Mouse (Mus musculus) naive thymus-derived CD4-positive, alpha-beta T cell, adult 2 months (primary cell): ENCODE measurements around the gene Pla2g6.

ENCODE experiments used
- DNase-seq: peaks from one replicate; pipeline ENCODE4 v3.0.0-alpha.2; 2011; ENCODE audit warnings: low read depth

The Pla2g6 gene

DNA sequence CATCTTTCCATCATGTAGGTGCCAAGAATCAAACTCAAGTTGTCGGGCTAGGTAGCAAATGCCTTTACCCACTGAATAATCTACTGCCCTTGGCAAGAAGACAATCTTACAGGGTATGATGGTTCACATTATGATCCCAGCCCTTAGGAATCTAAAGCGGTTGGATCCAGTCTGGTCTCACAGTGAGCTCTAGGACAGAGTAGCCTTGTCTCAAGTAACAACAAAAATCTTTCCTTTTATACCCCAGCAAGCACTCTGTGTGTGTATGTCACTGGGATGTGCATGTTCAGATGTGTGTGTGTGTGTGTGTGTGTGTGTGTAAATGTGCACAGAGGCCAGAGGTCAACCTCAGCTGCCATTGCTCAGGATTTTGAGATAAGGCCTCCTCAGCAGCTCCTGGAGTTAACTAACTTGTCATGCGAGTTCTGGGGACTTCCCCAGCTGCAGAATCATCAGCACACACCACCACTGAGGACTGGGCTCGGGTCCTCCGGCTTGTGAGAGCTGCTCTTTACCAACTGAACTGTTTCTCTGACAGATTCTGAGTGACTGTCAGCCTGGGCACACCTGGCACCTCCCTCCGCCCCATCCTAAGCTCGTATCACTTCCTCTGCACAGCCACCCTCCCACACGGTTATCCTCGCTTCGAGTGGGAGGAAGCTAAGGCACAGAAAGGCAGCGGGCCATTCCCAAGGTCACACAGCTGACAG, 5.8 kb downstream of the Pla2g6 start:
- peak; percentile 64 for DNase-seq

DNA sequence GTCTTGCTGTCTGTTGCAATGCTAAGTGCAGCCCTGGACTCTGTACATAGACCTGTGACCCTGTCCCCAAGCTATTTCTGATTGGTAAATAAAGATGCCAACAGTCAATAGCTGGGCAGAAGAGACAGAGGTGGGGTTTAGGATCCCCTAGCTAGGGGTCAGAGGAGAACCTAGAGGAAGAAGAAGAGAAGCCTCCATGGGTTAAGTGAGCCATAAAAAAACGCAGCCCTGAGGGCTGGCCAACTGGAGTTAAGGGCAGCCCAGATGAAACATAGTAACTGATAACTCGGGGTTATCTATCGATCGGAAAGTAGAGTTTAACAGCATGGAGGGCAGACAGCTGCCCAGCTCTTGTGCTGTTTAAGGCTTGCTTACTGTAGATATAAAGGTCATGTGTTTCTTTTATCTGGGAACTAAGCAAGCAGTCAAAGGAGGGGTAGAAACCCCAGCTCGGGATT, 6.4 kb downstream of the Pla2g6 start:
- no peak for DNase-seq

DNA sequence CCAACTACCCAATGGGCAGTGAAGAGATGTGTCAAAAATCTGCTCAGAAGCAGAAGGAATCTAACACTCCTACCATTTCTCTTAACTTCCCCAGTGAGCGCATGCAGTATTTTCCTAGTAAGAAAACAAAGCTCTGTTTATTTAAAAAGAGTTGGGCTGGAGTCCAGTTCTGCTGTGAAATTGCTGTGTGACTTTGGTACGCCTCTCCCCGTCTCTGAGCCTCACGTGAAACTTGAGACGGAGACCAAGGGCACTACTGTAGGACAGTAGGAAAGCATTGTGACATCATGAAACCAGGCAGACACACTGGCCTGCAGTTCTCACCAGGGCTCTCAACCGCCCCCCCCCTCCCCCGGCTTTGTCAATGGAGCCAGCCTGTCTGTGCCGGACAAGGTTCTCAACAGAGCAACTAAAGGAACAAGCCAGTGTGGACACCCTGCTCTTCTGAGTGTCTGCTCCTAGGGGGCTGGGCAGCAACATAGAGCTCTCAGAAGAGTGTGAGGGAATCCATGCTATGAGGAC, 14.3 kb downstream of the Pla2g6 start:
- no peak for DNase-seq

DNA sequence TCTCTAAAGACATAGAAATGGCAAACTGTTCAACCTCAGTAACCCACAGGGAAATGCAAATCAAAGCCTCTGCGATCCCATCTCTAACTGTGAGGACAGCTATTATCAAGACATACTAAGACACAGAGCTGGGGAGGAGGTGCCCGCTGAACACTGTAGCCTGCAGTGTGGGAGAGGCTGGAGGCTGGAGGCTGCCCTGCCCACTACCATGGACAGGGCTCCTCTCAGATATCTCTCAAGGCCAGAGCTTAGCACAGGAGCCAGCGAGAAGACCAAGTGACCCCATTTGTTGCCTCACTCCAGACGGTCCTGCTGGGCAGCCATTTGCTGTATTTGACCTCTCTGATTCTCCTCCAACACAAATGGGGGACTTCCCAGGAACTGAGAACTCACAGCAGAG, 20.3 kb downstream of the Pla2g6 start:
- DNase-seq, result no peak

DNA sequence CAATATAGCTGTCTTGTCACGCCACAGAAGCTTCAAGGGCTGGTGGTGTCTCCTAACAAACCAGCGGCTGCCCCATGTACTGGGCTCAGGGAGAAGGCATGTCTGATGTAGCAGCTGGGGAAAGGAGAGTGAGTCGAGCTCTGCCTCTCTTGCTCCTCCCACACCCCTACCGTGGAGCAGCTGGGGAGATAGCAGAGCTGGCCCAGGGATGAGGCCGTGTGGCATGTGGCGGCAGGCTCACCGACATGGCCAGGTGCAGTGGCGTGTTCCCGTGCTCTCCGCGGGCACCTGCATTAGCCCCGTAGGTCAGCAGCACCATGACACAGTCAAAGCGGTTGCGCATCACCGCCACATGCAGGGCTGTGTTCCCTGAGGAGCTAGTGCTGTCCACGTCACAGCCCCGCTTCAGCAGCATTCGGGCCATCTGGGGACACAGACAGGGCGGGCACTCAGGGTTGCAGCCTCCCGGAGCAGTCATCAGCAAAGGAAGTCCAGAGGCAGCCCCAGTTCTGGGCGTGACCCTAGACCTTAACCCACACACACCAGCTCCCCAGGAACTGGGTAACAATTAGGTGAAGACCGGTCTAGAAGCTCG, 22.1 kb downstream of the Pla2g6 start:
- no peak for DNase-seq

DNA sequence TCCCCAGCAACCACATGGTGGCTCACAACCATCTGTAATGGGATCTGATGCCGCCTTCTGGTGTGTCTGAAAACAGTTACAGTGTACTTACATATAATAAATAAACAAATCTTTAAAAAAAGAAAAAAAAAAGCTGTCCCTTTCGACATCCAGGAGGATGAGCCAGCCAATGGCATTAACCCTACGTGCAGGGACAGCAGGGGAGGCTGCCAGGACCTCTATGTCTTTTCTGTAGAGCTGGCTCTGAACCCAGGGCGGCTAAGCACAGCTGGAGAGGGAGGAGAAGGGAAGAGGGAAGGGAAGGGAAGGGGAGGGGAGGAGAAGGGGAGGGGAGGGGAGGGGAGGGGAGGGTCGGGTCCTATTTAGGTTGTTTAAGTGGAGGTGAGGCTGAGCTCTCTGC, 23.4 kb downstream of the Pla2g6 start:
- DNase-seq, result no peak

DNA sequence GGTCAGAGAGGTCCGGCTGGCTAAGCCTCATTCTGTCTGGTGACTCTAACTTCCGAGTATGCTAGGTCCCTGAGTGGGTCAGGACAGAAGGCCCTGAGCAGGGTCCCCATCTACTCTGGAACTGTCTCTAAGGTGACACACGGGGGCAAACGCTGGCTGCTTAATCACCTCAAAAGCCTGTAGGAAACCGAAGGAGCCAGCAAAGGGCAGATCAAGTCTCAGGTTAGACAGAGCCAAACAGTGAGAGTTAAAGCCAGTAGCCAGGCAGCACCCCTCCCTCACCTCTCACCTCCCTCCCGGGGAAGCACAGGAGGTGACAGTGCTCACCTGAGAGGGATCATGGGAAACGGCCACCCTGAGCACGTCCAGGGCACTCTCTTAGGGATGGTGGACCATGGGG, 24.5 kb downstream of the Pla2g6 start:
- no peak for DNase-seq

DNA sequence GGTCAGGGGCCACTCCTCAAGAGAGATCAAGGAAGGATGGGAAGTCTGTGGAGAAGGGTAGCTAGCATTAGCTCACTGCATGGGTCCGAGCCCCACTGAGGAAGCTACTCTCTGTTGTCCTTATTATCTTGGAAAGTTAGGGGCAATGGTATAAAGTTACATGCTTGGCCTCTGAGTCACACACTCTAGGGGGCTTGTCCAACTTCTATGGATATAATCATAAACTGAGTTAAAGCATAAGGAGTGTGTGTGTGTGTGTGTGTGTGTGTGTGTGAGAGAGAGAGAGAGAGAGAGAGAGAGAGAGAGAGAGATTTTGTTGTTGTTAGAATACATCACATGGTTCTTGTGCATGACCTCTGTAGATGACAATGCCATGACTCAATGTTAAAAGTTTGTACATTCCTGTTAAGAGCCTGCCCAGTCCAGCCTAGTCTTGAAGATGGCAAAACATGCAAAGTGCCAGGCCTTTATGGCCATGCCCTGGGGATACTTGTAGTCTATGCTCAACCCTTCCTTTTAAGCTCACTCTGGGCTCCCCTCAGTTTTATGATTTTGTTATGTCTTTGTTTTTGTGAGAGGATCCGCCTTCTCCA, 28.5 kb downstream of the Pla2g6 start:
- no peak for DNase-seq

DNA sequence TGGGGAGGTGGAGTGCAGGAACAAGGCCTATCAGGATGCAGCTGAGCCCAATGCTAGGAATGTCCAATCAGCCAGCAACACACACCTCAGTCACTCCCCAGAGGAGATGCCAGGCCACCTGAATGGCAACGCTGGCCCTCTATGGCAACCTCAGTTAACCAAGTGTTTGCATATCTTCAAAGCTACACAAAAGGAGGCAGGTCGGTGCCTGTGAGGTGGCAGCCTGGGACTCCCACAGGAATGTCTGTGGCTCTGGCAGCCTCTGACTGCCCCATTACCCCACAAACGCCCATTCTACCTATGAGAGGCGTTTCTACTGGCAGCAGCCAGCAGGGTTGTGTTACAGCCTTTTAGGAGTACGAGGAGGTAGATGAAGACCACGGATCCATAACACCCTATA, 29.6 kb downstream of the Pla2g6 start:
- no peak for DNase-seq

DNA sequence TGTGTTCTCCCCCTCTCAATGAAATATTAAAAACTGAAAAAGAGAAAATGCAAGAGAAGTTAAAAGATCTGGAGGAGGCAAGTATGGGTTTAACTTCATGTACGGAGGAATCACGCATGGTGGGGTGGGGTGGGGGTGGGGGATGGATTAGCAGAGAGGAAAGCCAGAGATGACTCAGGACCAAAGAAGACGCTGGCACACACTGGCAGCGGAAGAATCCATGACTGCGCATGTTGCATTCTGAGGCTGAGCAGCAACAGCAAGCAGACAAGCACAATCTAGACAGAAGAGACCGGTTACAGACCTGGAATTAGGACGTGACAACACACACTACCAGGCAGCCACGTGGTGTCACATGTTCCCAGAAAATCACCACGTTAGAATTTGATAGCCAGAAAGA, 35.4 kb downstream of the Pla2g6 start:
- no peak for DNase-seq

DNA sequence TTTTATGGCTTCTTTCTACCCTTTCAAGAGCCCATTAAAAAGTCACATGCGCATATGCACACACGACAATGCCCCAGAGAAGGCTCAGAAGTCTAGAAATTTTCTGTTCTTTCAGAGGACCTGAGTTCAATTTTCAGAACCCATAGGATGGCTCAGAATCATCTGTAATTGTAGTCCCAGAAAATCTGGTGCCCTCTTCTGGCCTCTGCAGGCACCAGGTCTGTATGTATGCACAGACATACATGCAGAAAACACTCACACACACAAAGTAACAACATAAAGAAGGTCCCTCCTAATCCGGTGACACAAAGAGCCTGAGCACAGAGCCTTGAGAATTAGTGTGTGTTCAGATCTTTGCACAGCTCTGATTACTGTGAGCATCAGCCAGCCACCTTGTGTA, 37.9 kb downstream of the Pla2g6 start:
- DNase-seq, result no peak

DNA sequence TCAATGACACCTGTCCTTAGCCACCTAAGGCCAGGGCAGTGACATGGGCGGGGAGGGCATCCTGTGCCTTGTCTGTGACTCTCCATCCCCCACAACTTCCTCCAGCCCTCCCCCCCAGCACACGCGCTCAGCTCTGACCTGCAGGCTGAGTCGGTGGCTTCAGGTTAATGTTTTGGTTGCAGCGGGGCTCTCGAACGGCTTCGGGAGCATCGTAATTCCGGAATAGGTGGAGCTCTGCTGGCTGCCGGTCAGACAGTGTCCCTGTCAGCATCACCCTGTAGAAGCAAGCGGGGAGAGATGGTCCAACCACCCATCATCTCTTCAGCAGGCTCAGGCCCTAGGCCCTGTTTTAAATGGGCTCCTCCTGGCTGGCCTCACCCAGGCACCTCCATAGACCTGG, 38.7 kb downstream of the Pla2g6 start:
- no peak for DNase-seq

DNA sequence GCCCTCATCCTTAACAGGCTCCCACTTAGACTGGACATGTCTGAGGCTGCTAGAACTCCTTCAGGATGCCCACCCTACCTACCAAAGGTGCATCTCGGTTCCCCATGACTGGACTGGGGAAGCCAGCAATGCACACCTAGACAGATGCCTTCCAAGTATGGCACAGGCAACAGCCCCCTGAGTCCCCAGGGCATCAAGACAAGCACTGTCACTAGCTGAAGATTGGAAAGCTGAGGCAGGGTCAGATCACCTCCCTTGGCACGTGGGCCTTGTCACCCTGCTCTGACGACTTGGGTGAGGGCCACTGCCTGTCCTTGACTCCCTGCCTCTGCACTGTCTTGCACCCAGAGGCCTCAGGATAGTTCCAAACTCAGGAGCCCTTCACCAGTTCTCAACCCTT, 39.8 kb downstream of the Pla2g6 start:
- DNase-seq, result no peak

DNA sequence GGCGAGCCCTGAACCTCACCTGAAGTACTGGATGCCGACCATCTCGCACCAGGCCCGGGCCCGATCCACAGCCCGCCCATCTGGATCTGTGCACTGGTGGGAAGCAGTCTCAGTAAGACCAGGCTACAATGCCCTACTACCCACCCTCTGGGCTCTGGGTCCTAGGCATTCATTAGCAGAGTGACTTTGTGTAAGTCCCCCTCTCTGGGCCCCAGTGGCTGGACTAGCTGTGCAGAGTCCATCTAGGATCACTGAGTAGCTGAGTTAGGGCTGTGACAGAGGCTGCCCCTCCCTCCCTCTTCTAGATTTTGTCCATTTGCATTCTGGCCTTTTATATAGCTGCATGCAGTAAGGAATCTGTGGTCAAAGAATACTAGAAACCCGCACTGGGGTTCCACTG, 41.1 kb downstream of the Pla2g6 start:
- DNase-seq, result no peak

DNA sequence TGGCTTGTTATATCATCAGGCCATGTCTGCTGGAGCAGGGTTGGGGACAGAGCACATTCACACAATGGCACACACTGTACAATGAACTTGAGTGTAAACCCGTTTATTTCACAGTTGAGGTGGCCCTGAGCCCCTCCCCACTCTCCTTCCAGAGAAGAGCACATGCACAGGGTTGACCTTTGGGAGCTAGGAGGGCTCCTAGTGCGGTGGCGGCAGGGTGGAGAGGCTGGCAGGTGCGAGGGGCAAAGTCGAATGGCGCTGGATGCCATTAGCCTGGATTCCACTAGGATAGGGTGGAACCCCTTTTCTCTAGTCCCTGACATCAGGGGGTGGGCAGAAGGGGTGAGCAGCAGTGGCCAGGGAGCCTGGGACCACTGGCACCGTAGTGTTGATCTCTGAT, 42.0 kb downstream of the Pla2g6 start:
- DNase-seq, result no peak

DNA sequence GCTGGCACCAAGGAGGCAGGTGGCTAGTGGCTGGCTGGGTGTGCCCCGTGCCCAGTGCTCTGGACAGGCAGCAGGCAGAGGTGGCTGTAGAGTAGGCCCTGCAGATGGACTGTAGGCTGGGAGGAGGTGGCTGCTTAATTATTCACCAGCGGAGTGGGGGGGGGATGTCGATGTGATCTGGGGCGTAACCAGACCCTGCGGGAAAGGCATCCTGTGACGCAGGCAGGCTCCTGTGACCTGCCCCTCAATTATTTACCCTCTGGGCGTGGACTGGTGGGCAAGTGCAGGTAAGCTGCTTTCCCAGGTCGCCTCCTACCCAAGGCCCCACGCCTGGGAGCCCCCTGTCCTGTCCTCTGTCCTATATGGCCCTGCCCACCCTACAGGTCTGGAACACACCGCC, 42.8 kb downstream of the Pla2g6 start, which contains the start of gene Baiap2l2:
TSS of gene Baiap2l2 (minus strand) at position 139 of the 400 bp plus-strand sequence.
- DNase-seq, result no peak

DNA sequence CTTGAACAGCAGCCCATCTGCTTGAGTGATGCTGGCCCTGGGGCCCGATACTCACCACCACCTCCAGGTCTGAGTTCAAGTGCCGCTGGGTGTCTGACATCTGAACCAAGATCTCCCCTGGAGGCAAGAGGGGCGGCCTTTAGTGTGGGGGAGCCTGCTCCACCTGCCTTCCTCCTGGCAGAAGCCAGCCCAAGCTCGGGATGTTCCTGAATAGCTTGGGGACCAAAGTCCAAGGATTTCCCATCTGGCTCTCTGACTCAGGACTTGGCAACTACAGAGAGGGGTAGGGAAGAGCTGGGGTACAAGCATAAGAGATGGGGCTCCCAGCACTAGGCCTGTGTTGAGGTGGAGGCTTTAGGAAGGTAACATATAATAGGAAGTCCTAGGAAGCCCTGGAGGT, 44.8 kb downstream of the Pla2g6 start:
- no peak for DNase-seq

DNA sequence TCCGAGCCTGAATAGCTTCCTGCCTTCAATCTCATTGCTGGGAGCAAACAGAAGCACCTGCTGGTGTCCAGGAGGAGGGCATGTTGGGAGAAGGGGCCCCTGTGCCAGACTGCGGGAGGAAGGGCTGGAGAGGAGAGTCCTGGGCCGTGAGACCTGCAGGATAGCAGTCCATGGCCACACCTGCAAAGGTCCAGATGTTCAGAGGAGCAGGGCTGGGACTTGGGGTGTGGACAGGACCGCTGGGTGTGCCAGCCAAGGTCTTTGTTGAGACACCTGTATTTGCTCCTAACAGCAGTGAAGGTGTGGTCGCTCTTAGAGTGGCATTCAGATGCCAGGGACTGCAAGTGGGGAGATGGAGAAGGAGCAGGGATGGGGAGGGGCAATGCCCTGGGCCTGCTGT, 45.8 kb downstream of the Pla2g6 start:
- DNase-seq, result no peak

DNA sequence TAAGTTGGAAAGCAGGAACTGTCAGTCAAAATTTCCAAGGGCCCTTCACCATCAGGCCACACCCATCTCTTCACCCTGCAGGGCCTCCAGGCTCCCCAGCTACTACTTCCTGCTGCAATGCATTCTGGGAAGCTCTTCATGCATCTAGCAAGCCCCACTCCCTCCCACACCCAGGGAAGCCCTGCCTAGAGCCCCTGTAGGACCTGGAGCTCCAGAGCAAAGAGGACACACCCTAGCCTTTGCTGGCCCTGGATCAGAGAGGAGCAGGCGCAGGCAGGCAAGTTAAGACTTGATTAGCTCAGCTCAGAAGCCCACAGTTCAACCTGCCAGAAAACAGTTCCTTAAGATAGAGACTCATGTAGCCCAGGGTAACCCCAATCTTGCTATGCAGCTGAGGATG, 46.8 kb downstream of the Pla2g6 start:
- DNase-seq, result peak; percentile 68

DNA sequence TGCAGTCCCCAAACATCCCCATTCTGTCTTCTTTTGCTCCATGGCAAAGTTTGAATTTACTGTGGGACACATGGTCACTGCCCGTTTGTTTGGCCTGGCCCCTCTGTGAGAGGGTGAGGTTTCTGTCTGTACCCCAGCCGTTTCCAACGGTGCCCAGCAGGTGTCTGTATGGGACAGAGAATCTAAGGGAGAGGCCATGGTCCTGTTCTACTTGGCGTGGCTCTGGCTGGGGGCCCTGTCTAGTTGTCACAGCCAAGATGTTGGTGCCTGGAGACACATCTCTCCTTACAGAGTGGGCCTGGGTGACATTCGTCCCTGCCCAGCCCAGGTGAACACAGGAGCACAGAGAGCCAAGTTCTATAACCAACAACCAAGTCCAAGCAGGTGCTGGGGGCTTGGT, 47.3 kb downstream of the Pla2g6 start:
- DNase-seq, result peak; percentile 26

DNA sequence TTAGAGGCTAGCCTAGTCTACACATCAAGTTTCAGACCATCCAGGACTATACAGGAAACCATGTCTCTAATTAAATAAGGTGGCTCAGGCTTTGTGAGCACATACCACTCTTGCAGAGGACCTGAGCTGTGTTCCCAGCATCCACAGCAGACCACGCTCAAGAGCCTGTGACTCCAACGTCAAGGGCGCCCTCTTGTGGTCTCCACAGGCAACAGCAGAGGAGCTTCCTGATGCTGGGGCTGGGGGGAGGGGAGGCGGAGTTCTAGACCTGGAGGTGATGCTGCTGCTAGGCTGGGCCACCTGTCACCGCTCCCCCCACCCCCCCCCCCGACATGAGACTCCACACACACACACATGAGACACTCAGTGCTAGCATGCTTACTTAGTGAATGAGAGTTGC, 48.0 kb downstream of the Pla2g6 start:
- DNase-seq, result peak; percentile 72

DNA sequence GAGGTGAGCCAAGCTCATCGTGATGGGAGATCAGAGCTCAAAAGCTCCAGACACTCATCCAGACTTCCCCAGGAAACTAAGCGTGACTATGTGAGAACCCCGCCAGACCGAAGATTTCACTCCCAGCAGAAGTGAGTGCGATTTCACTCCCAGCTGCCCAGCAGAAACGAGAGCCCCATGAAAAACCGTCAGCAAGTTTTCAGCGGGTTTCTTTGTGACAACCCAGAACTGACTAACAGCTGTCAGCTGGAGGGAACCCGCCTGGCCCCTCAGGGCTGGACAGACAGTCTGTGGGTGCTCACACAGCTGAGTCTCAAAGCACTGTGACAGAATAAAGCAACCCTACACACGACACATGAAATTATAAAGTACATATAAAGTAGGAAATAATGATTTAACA, 50.5 kb downstream of the Pla2g6 start:
- DNase-seq, result no peak

DNA sequence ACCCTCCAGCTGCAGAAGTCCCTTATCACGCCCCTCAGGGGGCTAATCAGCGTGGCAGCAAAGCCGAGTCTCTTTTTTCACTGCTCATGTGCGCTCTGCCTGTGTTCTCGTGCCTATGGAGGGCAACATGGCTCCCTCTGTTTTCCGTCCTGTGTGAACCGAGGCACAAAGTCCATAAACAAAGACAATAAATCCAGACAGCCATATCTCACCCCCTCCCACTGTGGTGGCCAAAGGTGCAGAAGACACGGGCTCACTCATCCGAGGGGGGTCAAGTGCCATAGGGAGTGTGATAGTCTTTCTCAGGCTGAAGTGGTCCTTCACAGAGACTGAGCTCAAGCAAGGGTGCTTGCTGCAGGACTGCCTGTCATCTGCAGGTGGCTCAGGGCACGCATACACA, 55.2 kb downstream of the Pla2g6 start:
- DNase-seq, result no peak
